Mouse (Mus musculus) stomach, embryonic 16.5 days (tissue): ENCODE results near the gene Thada. TPM values are rescaled to one million over a fixed set of nuclear protein-coding genes. Genes with fewer than 3 reads are reported as not detected.

Source experiments
- ATAC-seq: fragments of 200-750 bp; cut with Nextera tagmentation; 2 replicates; pipeline ENCODE4 v1.8.0; 2017; ENCODE audit warnings: moderate number of reproducible peaks, moderate TSS enrichment; ENCODE audit not compliant: insufficient read depth, low FRiP score
- H3K27ac ChIP-seq: fragments of 300-500 bp; sonication (generic); 2 replicates; pipeline ENCODE4 v1.5.1; 2014; ENCODE audit warnings: low read length
- H3K27me3 ChIP-seq: fragments of 300-500 bp; sonication (generic); 2 replicates; pipeline ENCODE4 v1.6.1; 2014; ENCODE audit warnings: low read length, control low read depth, mixed read lengths; ENCODE audit not compliant: control insufficient read depth, insufficient read depth
- H3K36me3 ChIP-seq: fragments of 300-500 bp; sonication (generic); 2 replicates; pipeline ENCODE4 v1.6.1; 2014; ENCODE audit warnings: low read length; ENCODE audit not compliant: control insufficient read depth, insufficient read depth
- H3K4me1 ChIP-seq: fragments of 300-500 bp; sonication (generic); 2 replicates; pipeline ENCODE4 v1.6.1; 2014; ENCODE audit warnings: low read length, control low read depth, mixed read lengths; ENCODE audit not compliant: control insufficient read depth, insufficient read depth
- H3K4me2 ChIP-seq: fragments of 300-500 bp; sonication (generic); 2 replicates; pipeline ENCODE4 v1.6.1; 2014; ENCODE audit warnings: low read depth, low read length, mixed read lengths
- H3K4me3 ChIP-seq: fragments of 300-500 bp; sonication (generic); replicated peaks from 2 replicates; pipeline ENCODE4 v1.5.1; 2014; ENCODE audit warnings: mild to moderate bottlenecking, low read length
- H3K9ac ChIP-seq: fragments of 300-500 bp; sonication (generic); 2 replicates; pipeline ENCODE4 v1.6.1; 2014; ENCODE audit warnings: low read length
- H3K9me3 ChIP-seq: fragments of 300-500 bp; sonication (generic); replicated peaks from 2 replicates; pipeline ENCODE4 v1.6.1; 2016; ENCODE audit warnings: low read length, control low read depth; ENCODE audit not compliant: control insufficient read depth
- WGBS: fragments of 180-500 bp; shearing (Covaris S2); extraction: QIAGEN DNeasy Blood & Tissue Kit; methylation state at CpG from one replicate; pipeline ENCODE4 v1.1.7; 2014; 5-methylcytosine and 5-hydroxymethylcytosine counted together
- polyA plus RNA-seq: library from polyadenylated mRNA; unstranded; fragments of >200 nt; fragmentation: Nextera tagmentation; extraction: Ambion mirVana; gene quantifications from 2 replicates; pipeline ENCODE4 v1.2.1, GENCODE M21; 2015

The Thada gene
- polyA plus RNA-seq, 1 experiment from 2014 or later: 7.4 TPM

GRCm38 (mm10) chr17:84269722-84270121 lies 196.3 kb downstream of the Thada start:
- Histone ChIP-seq H3K9me3 (no peaks in the 10 kb centered on the region), H3K4me1 (peaks cover 58% of the 10 kb centered on the region), H3K27ac (no peak overlapping the region), H3K4me3 (no peak overlapping the region), H3K27me3 (no peaks in the 10 kb centered on the region), H3K36me3 (no peaks in the 10 kb centered on the region), H3K9ac (no peak overlapping the region), H3K4me2 (no peak overlapping the region)
- WGBS: 58% methylated on average over 5 of the region's 5 CpGs
- no peak for ATAC-seq

GRCm38 (mm10) chr17:84268450-84268849 lies 197.6 kb downstream of the Thada start:
- 48% methylated on average over 3 of the region's 3 CpGs for WGBS
- Histone ChIP-seq H3K4me1 (peaks cover 63% of the 10 kb centered on the region), H3K9ac (no peak overlapping the region), H3K4me2 (no peak overlapping the region), H3K9me3 (no peaks in the 10 kb centered on the region), H3K4me3 (no peak overlapping the region), H3K36me3 (no peaks in the 10 kb centered on the region), H3K27ac (peak overlapping the region; percentile 77), H3K27me3 (no peaks in the 10 kb centered on the region)
- no peak for ATAC-seq

GRCm38 (mm10) chr17:84267456-84268074 lies 198.4 kb downstream of the Thada start:
- H3K27me3 ChIP-seq: no peaks in the 10 kb centered on the region
- peaks cover 59% of the 10 kb centered on the region for H3K4me1 ChIP-seq
- no peaks in the 10 kb centered on the region for H3K36me3 ChIP-seq
- H3K4me2 ChIP-seq: no peak overlapping the region
- no peak overlapping the region; the same call in 1 of the 2 replicates for H3K9ac ChIP-seq
- WGBS: 84% methylated on average over 6 of the region's 6 CpGs
- ATAC-seq: no peak
- no peaks in the 10 kb centered on the region for H3K9me3 ChIP-seq
- peak overlapping the region; percentile 21 for H3K27ac ChIP-seq
- H3K4me3 ChIP-seq: no peak overlapping the region

GRCm38 (mm10) chr17:84266161-84266948 lies 199.7 kb downstream of the Thada start:
- 58% methylated on average over 3 of the region's 3 CpGs for whole genome bisulfite sequencing
- Histone ChIP-seq H3K9ac (peak overlapping the region; percentile 48; the same call in 1 of the 2 replicates), H3K9me3 (no peaks in the 10 kb centered on the region), H3K27me3 (no peaks in the 10 kb centered on the region), H3K36me3 (no peaks in the 10 kb centered on the region), H3K4me3 (no peak overlapping the region), H3K27ac (peak overlapping the region; percentile 94), H3K4me2 (no peak overlapping the region), H3K4me1 (peaks cover 52% of the 10 kb centered on the region)
- peak; percentile 48; the same call in 1 of the 2 replicates for ATAC-seq

- Histone ChIP-seq H3K4me2 (no peak overlapping the region), H3K9me3 (no peaks in the 10 kb centered on the region), H3K4me3 (no peak overlapping the region), H3K4me1 (peaks cover 57% of the 10 kb centered on the region), H3K27ac (peak overlapping the region; percentile 94), H3K27me3 (no peaks in the 10 kb centered on the region), H3K9ac (peak overlapping the region; percentile 48; the same call in 1 of the 2 replicates), H3K36me3 (no peaks in the 10 kb centered on the region)
- ATAC-seq: no peak
- 41% methylated on average over 5 of the region's 5 CpGs for WGBS
Observed at GRCm38 (mm10) chr17:84265480-84266130, 200.4 kb downstream of the Thada start.

- 0 out of 2 replicates have a peak overlapping the region, but pooled peaks have one; percentile 16 for H3K9ac ChIP-seq
Observed at GRCm38 (mm10) chr17:84264305-84264704, 201.7 kb downstream of the Thada start.

GRCm38 (mm10) chr17:84263591-84263990 lies 202.4 kb downstream of the Thada start:
- Histone ChIP-seq H3K9me3 (no peaks in the 10 kb centered on the region), H3K4me1 (peaks cover 57% of the 10 kb centered on the region), H3K4me3 (no peak overlapping the region), H3K36me3 (no peaks in the 10 kb centered on the region), H3K4me2 (0 out of 2 replicates have a peak overlapping the region, but pooled peaks have one; percentile 4), H3K27me3 (no peaks in the 10 kb centered on the region), H3K27ac (peak overlapping the region; percentile 54), H3K9ac (peak overlapping the region; percentile 5; the same call in 1 of the 2 replicates)
- 46% methylated on average over 5 of the region's 5 CpGs for WGBS
- no peak for ATAC-seq

More at GRCm38 (mm10) chr17:84264305-84264704, 201.7 kb downstream of the Thada start:
- Histone ChIP-seq H3K9me3 (no peaks in the 10 kb centered on the region), H3K4me1 (peaks cover 57% of the 10 kb centered on the region), H3K4me3 (no peak overlapping the region), H3K4me2 (no peak overlapping the region), H3K36me3 (no peaks in the 10 kb centered on the region), H3K27ac (peak overlapping the region; percentile 54), H3K27me3 (no peaks in the 10 kb centered on the region)
- no peak for ATAC-seq
- WGBS: 61% methylated on average over 6 of the region's 6 CpGs

- H3K27me3 ChIP-seq: no peaks in the 10 kb centered on the region
- ATAC-seq: no peak
- H3K4me3 ChIP-seq: no peak overlapping the region
- peaks cover 49% of the 10 kb centered on the region for H3K4me1 ChIP-seq
- peak overlapping the region; percentile 53; the same call in 1 of the 2 replicates for H3K27ac ChIP-seq
- no peaks in the 10 kb centered on the region for H3K36me3 ChIP-seq
- no peaks in the 10 kb centered on the region for H3K9me3 ChIP-seq
- H3K4me2 ChIP-seq: no peak overlapping the region
- WGBS: 78% methylated on average over 9 of the region's 9 CpGs
- no peak overlapping the region for H3K9ac ChIP-seq
Observed at GRCm38 (mm10) chr17:84262325-84262979, 203.6 kb downstream of the Thada start.
